Mouse (Mus musculus): ENCODE data around the gene St8sia1.

GRCm38 (mm10) chr6:142781286-142781685 lies 183.0 kb downstream of the St8sia1 start:
- TF ChIP-seq CTCF (IDR thresholded peaks at IDR 0.05; ENCODE audit: insufficient read depth, low read depth, low read length) = no peak
- no peak for TF ChIP-seq POLR2A (IDR thresholded peaks at IDR 0.05; ENCODE audit: insufficient read depth, low read depth, low read length)

All from olfactory bulb, adult 2 months (tissue).